Mouse (Mus musculus) kidney, postnatal 4 days (tissue): Measurements from ENCODE around the gene Lrrc57.
"Not testable (repeated sequence)": the region's sequence is repeated elsewhere in the genome, so short reads cannot be mapped to it uniquely, and the experiment has no call there.

Experiments
- DNase-seq, 2 experiments: peaks; one replicate each; pipeline ENCODE4 v3.0.0; 2021; ENCODE audit warnings: mixed read lengths in 2 of 2

Gene Lrrc57

DNA sequence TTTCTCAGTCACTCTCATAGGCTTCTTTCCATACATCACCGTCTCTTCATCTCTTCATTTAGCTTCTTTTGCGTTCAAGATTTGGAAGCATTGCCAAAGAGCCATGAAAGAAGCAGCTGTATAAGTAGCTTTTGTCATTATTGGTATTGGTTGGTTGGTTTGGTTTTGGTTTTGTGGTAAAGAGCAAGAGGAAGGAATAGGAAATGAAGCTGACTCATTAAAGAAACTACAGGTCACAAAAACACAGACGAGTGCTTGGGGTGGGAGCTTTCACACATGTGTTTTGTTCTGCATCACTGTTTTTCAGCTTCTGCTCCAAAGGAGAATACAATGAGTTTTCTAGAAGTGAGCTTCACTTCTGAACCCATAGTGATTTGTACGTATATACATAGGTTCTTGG, 9.8 kb downstream of the Lrrc57 start:
- no peak for DNase-seq

DNA sequence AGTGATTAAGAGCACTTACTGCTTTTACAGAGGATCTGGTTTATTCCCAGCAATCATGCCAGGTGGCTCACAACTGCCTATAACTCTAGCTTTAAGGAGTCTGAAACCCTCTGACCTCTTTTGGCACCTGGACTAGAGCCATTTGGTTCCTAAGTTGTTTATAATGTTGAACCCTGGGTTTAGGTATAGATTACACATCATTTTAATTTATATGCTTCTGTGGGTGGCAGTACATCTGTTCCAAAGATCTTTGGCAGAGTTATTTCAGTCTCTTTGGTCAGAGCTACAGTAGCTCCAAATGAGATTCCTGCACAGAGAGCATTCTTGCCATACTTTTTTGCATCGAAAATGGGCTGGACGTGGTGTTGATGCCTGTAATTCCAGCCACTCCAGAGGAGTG, 11.6 kb downstream of the Lrrc57 start:
- DNase-seq = no peak

DNA sequence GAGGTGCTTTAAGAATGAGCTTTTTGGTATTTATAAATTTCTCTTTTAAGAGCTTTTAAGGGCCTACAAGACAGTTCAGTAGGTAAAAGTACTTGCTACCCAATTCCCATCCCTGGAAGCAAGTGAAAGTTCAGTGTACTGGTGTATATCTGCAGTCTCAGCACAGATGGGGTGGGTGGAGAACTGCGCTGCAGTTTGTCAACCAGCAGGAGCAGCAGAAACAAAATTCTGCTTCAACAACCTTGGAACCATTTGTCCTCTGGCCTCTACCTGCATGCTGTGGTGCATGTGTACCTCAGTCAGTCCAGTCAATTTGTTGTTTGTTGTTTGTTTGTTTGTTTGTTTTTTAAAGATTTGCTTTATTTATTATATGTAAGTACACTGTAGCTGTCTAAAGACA, 17.1 kb downstream of the Lrrc57 start:
- no peak for DNase-seq

DNA sequence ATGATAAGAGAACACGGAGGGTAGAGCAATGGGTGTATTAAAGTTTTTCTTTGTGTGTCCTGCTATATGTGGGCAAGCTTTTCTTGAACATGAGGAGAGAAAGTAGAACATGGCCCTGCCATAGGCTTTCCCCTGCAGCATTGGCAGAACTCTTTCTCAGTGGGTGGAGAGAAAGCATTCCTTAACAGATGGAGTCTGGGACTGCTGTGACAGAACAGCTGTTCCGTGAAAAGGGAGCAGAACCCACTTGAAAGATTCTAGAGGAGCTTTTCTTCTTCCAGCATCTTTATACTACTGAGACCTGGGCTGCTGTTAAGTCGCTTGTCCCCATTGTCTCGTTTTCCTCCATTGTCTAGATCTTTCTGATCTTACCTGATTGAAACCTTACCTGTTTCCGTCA, 19.6 kb downstream of the Lrrc57 start:
- no peak for DNase-seq

DNA sequence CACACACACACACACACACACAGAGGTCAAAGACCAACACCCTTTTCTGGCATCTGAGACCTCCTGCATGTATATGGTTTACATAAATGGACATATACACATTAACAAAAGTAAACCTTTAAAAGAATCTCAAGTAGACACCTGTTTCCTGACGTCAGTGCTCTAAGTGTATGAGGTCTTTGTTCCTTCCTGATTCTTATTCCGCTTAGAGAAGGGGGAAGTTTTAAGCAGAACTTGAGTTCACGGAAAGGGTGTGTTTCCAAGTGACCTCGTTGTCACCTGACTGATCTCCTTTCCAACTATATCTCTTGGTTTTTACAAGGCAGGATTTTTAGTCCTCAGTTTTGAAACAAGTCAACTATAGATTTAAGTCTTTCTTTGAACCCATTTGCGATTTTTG, 31.0 kb downstream of the Lrrc57 start:
- no peak for DNase-seq

DNA sequence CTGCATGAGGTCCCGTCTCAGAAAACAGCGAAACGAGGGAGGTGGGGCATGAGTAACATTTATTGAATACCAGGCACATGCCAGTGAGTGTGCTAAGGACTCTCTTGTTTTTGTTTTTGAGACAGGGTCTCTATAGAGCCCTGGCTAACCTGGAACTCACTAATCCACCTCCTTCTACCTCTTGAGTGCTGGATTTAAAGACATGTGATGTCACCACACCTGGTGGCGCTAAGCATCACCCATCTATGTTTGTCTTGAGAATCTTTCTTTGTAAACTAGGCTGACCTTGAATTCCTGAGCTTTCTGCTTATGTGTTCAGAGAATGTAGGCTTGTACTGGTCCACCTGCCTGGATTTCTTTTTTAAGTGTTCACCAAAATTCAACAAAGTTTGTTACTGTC, 31.5 kb downstream of the Lrrc57 start:
- DNase-seq = no peak

DNA sequence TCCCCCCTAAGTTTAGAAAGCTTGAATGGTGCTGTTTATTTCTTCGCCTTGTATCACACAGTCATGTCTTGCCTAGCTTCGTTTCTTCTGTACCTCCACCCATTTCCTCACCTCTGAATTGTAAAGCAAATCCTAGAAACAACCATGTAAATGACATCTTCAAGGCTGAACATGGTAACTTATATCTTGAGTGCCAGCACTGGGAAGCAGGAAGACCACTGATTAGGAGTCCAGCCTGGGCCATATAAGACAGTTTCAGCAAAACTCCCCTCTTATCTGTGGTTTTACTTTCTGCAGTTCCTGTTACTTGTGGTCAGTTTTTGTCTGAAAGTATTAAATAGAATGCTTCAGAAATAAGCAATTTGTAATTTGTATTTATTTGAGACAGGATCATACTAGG, 33.3 kb downstream of the Lrrc57 start:
- DNase-seq = no peak

DNA sequence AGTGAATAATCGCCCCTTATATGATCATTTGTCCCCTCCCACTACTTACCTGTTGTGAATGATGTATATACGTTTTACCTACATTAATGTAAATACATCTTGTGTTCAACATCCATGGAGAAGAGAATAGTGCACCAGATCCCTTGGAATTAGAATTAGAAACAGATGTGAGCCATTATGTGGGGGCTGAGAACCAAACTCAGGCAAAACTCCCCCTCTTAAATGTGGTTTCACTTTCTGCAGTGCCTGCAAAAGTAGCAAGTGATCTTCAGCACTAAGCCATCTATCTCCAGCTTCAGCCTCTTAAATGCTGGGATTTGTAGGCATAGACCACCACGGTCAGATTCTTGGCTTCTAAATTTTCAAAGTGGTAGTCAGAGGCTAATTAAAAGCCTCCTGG, 34.2 kb downstream of the Lrrc57 start:
- DNase-seq = no peak

DNA sequence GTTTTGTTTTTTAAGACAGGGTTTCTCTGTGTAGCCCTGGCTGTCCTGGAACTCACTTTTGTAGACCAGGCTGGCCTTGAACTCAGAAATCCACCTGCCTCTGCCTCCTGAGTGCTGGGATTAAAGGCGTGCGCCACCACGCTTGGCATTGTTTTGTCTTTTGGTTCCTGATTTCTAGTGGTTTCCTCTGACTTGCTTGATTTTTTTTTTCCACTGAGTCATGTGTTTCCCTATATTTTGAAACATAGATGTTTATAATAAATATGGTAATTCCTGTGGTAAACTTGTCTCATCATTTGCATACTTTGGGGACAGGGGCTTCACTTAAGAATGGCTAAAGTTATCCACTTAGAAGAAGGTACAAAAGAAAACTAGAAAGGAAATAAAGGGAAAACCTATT, 37.2 kb downstream of the Lrrc57 start:
- not testable (repeated sequence) for DNase-seq

DNA sequence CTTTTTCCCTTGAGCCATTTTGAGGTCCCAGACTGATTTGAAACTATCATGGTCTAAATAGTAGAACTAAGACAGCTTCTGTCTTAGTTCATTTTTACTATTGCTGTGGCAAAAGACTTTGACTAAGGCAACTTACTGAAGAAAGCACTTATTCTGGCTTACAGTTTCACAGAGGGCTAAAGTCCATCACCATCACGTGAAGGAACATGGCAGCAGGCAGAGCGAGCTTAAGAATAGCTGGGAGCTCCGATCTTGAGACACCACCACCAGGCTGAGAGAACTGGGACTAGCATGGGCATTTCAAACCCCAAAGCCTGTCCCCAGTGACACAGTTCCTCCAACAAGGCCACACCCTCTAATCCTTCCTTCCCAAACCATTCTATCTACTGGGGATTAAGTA, 38.2 kb downstream of the Lrrc57 start:
- peak in 1 of 2 experiments; percentile 5 for DNase-seq

DNA sequence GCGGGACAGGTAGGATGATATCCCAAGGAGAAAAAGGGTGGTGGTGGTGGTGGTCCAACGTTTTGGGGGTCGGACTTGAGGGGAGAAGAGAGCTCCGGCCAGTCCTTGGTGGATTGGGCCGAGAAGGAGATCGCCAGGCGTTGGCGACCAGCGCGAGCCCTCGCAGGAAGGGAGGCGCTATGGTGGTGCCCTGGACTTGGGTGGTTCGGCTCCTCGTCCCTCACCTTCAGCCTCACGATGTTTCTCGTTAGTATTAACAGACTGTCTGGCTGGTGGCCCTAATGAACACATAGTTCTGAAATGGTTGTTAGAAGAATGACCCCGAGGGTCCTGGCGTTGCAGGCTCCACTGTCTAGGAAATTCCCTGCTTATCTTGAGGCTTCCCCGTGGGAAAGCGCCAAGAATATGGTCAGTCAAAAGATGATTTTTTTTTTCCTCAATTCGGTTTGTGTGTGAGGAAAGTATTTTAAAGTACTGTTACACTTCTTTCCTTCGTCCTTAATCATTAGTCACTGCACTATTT, 41.5 kb downstream of the Lrrc57 start:
- DNase-seq = no peak

DNA sequence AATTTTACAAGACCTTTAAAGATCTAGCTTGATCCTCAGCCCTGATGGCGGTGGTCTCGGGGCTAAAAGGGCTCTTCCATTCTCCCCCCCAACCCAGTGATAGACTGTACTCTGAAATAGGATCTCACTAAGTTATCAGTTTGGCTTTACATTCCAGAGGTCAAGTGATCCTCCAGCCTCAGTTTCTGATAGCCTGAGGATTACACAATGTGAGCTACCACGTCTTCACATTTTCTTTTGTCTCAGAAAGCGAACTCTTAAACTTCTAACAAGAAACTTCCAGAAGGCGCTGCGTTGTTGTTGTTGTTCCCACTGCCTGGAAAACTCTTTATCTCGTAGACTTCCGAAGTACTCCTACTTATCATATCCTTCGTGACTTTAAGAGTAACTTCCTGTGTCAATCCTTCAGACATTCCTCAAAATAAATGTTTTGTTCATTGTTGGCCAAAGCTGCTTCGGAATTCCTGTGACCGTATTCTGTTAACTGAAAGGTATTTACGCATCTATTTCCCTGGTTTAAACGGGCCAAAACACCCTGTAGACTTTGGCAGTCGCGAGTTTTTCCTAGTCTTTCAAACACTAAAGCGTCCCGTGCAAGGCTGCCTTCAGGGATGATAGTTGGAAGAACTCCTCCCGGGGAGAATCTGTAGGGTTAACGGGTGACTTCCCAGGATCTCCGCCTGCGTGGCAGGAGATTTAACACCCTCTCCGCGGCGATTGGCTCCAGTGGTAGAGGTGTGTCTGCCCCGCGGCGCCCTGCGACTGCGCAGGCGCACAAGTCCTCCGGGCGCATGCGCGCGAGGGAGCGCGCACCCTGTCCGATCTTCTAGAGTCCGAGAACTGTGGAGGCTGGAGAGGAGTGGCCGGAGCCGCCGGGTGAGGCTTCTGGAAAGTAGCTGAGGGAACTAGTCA, 42.2 kb downstream of the Lrrc57 start, which contains the start of gene Snap23:
Snap23 (plus strand) TSS at position 786 of the 912 bp plus-strand sequence.
- peak; percentile 93 to 96 for DNase-seq

DNA sequence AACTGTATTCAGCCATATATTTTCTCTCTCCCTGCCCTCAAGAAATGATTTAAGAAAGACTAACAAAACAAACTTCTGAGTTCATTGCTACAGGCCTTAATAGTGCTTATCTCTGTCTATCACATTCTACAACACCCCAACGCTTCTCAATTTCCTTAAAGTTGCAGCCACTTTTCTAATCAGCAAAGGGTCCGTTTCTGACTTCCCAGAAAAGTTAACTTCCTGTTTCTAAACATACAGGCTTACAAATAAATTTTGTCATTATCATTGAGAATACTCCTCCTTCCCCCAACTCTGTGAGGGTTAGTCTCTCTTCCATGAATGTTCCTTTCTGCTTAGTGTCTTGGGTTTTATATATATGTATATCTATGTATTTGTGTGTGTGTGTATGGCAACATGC, 44.0 kb downstream of the Lrrc57 start:
- DNase-seq = no peak

DNA sequence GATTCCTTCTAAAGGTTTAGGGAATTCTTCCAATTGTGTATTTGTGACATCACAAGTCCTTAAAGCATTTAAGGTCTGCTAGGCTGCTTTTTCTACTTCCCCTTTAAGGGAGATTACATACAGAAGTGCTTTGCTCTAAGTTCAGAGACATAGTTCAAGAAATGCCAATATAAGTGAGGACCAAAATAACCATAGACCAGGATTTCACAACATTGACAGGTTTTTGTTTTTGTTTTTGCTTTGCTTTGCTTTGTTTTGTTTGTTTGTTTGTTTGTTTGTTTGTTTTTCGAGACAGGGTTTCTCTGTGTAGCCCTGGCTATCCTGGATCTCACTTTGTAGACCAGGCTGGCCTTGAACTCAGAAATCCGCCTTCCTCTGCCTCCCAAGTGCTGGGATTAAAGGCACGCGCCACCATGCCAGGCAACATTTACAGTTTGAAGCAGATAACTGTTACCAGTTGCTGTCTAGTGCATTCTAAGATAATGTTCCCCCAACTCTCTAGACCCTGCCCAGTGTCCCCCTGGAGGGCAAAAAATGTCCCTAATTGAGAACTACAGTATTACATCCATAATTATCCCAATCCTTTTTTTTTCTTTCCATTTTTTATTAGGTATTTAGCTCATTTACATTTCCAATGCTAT, 44.7 kb downstream of the Lrrc57 start:
- DNase-seq = not testable (repeated sequence)

DNA sequence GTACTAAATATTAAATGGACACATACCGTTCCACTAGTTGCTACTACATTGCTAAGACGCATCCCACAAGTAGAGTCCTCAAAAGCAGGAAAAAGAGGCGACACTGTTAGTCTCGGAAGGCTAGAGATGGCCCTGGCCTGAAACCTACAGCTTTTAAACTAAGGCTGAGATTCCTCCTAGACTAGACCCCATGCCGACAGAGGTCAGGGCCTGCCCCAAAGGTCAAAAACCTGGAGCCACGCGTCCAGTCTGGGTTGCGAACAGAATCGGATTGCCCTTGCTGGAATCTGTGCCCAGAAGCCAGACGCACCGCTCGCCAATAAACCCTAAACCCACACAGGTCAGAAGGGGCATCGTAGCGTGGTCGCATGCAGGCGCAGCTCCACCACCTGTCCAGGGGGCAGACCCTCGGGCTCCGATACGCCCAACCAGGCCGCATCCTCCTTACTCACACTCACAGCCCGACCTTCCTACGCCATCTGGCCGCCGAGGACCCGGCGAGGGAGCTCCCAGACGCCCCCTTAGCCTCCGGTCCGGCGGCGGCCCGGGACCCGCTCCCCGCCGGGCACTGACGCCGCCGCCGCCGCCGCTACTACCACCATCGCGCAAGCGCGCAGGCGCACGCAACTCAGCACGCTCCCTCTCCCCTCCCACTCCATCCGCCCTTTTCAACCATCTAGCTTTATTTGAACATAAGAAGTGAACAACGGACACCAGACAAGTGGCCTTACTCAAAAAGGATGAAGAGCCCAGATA, 45.9 kb downstream of the Lrrc57 start, which contains the start of gene Zfp106:
Zfp106 (minus strand) TSS at position 609 of the 756 bp plus-strand sequence.
- peak; percentile 87 to 93 for DNase-seq

DNA sequence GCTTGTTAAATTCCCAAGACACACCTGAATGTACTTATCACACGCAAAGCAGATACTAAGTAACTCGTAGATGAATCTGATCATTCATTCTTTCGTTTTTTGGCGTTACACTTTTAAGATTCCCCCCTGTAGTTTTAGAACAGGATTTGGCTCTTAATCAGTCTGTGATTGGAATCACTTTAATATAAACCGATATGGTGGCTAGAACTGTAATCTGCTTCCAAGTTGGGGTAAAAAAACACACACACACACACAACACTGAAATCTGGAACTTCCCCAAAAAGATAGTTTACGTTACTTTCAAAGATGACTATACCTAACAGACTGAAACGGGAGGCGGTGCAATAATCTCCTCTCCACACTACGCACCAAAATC, 46.5 kb downstream of the Lrrc57 start:
- no peak for DNase-seq

DNA sequence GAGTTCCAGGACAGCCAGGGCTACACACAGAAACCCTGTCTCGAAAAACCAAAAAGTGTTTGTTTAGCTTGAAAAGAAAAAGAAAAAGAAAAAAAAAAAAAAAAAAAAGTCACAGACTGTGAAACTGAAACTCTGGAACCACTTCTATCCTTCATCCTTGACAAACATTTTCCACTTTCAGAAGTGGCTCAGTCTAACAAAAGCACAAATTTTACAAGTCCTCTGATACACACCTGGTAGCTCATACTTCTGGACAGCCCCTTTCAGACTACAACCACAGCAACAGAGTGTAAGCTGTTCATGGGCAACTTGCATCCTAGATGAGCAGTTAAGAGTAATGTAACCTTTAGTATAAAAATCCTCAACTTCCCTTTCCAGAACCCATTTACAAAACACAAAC, 47.8 kb downstream of the Lrrc57 start:
- no peak for DNase-seq

DNA sequence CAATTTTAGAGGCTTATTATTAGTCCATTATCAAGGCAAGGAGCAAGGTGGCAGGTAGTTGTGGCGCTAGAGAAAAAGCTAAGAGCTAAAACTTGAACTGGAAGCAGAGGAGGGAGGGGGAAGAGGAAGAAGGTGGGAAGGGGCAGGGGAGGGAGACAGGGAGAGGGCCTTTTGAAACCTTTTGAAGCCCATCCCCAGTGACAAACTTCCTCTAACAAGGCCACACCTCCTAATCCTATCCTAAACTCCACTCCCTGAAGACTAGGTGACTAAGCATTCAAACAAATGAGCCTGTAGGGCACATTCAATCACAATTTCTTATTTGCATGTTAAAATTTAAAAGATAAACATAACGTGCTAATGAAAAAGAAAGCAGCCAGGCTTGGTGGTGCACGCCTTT, 50.5 kb downstream of the Lrrc57 start:
- DNase-seq = no peak

DNA sequence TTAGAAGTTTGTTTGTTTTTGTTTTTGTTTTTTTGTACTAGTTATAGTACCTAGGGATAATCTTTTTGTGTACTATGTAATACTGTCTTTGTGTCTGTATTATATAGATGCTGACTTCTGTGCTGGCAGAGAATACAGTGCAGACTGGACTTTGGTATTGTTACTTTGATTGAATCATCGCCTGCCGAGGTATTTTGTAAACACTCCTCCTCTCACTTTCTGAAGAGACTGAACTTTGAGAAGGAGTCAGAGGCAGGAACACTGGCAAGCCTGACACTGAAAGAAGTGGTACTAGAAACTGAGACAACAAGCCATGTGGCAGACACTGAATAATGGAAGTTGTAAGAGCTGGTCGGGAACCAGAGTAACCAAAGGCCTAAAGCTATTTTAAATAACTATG, 52.5 kb downstream of the Lrrc57 start:
- DNase-seq = no peak
